Mouse (Mus musculus): Measurements from ENCODE around the gene Clspn.

Gene Clspn

DNA sequence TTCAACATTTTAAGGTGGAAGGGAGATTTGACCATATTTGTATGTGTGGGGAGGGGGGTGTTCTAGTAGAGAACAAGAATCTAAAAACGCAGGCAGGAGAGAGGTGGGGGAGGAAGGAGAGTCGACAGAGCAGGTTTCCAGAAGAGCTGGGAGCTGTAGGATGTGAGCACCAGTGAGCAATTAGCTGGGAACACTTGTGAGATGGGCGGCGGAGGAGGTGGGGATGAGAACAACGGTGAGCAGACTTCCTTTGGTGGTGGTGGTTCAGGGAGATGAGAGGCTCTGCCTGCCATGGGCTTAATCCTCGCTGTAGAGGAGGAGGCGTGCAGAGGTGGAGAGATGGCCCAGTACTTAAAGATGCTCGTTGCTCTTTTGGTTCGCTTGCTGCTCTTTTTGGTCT lies 85.2 kb downstream of the Clspn start:
- DNase-seq, result no peak
